Mouse (Mus musculus) heart, adult 2 months (tissue): ENCODE measurements at regions not wholly inside any gene's neighbourhood (a gene's known extent, or its start where the extent isn't known, plus 50 kb on each side); places are given as distances from the start of the nearest gene placed in this dataset.

Experiments
- DNase-seq, 2 experiments: peaks; one replicate each; pipeline ENCODE4 v3.0.0; 2021
- H3K27ac ChIP-seq: fragments of 200-600 bp; 2 replicates; pipeline ENCODE4 v1.8.1; 2022
- H3K27me3 ChIP-seq: fragments of 200-500 bp; 2 replicates; pipeline ENCODE4 v1.6.1; 2012; ENCODE audit warnings: mild to moderate bottlenecking, low read length, inconsistent platforms, mixed read lengths; ENCODE audit not compliant: control insufficient read depth, insufficient read depth
- H3K36me3 ChIP-seq: fragments of 200-500 bp; 2 replicates; pipeline ENCODE4 v1.6.1; 2012; ENCODE audit warnings: low read length, inconsistent platforms; ENCODE audit not compliant: control insufficient read depth, insufficient read depth
- H3K4me1 ChIP-seq: fragments of 200-500 bp; 2 replicates; pipeline ENCODE4 v1.6.1; 2011; ENCODE audit warnings: low read length; ENCODE audit not compliant: control insufficient read depth, insufficient read depth
- H3K4me3 ChIP-seq: fragments of 200-600 bp; 2 replicates; pipeline ENCODE4 v1.8.1; 2022
- H3K79me2 ChIP-seq: fragments of 200-500 bp; replicated peaks from 2 replicates; pipeline ENCODE4 v1.6.1; 2012; ENCODE audit warnings: mild to moderate bottlenecking, inconsistent platforms, low read length, moderate library complexity, mixed read lengths; ENCODE audit not compliant: control insufficient read depth, insufficient read depth
- H3K9ac ChIP-seq: fragments of 200-500 bp; 2 replicates; pipeline ENCODE4 v1.6.1; 2012; ENCODE audit warnings: low read depth, mild to moderate bottlenecking, control low read depth, inconsistent platforms, low read length, mixed read lengths
- CTCF ChIP-seq: fragments of 200-600 bp; IDR thresholded peaks from 2 replicates; pipeline ENCODE4 v1.8.1; 2022; ENCODE audit warnings: antibody characterized with exemption, mild to moderate bottlenecking, moderate library complexity
- EP300 ChIP-seq: fragments of 200-500 bp; IDR thresholded peaks from 2 replicates; pipeline ENCODE4 v1.6.1; 2011; ENCODE audit warnings: low read depth, low read length, control low read depth; ENCODE audit not compliant: insufficient read depth
- POLR2A ChIP-seq: fragments of 200-500 bp; IDR thresholded peaks from 2 replicates; pipeline ENCODE4 v1.6.1; 2011; ENCODE audit warnings: mild to moderate bottlenecking, low read depth, low read length, control low read depth; ENCODE audit not compliant: insufficient read depth
- WGBS: fragments of 180-500 bp; shearing (Covaris S2); methylation state at CpG from one replicate; pipeline ENCODE4 v1.1.7; 2018; 5-methylcytosine and 5-hydroxymethylcytosine counted together
- intact Hi-C: fragments of 180-260 bp; cut with DNase I; formaldehyde crosslinking; loops from one replicate; pipeline ENCODE4 v1.15.1; 2025

DNA sequence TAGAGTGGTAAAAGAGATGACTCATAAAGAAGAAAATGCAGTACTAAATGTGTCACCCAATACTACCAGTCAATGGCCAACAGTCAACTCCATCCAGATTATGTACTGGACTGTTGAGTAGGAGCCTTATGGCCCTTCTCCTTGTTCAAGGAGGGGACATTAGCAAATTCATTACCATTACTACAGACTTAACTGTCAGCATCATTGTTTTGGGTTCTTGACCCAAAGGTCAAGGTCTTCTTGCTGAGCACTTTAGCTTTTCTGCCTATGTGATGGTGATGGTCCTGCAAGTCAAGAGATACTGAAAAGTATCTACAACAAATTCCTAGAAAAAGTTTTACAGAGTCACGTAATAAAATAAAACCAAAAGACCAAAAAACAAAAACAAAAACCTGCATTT is 1251.4 kb downstream of the Gm37988 start:
- H3K4me1 ChIP-seq, result no peaks in the 10 kb centered on the region
- H3K79me2 ChIP-seq, result no peaks in the 10 kb centered on the region
- 71% methylated on average over 1 of the region's 1 CpGs for WGBS
- H3K27me3 ChIP-seq, result no peaks in the 10 kb centered on the region
- H3K9ac ChIP-seq, result no peak overlapping the region
- H3K36me3 ChIP-seq, result no peaks in the 10 kb centered on the region
- DNase-seq, result no peak
- no peak overlapping the region for H3K4me3 ChIP-seq
- intact Hi-C loops, result no loop called here
- no peak overlapping the region for H3K27ac ChIP-seq
- TF ChIP-seq CTCF, result no peak
- TF ChIP-seq EP300, result no peak
- TF ChIP-seq POLR2A, result no peak

DNA sequence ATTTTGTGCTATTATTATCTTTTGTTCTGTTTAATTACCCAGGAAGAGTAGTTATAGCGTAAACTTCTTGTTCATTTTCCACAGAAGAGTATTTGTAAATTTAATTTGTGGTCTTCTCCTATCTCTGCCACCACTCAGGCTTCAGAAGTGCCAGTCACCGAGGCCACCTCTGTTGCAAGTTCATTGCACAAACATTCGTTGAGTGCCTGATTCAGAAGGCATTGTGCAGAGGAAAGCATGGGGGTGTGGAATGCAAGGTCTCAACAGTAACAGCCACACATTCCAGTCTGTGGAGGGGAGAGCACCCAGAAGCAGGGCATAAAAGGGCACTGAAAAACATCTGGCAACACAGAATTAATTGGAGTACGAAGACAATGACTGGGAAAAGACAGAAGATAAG is 1268.9 kb downstream of the Gm37988 start:
- no peaks in the 10 kb centered on the region for H3K36me3 ChIP-seq
- intact Hi-C loops, result no loop called here
- 20% methylated on average over 4 of the region's 4 CpGs for WGBS
- no peak for DNase-seq
- H3K4me3 ChIP-seq, result no peak overlapping the region
- H3K27me3 ChIP-seq, result no peaks in the 10 kb centered on the region
- TF ChIP-seq CTCF, result no peak
- no peak for TF ChIP-seq EP300
- TF ChIP-seq POLR2A, result no peak
- no peak overlapping the region for H3K27ac ChIP-seq
- H3K9ac ChIP-seq, result no peak overlapping the region
- no peaks in the 10 kb centered on the region for H3K4me1 ChIP-seq
- H3K79me2 ChIP-seq, result no peaks in the 10 kb centered on the region

DNA sequence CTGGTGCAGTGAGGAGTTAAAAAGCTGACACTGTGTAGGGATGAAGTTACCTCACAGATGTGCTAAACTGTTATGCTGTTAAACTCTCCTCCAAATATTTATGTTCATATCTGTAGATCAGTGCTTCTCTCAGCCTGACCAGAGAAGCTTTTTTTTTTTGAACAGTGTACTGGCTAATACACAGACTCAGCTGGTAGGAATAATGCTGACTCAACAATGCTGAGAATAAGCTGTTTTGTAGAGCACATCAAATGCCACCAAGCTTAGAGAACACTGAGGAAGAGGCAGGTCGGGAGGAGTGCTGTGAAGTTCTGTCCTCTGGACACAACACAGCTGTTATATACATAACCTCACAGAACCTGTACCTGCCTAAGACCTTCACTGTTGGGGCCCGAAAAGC is 1274.2 kb downstream of the Gm37988 start:
- Histone ChIP-seq H3K27ac (no peak overlapping the region), H3K9ac (no peak overlapping the region), H3K4me1 (no peaks in the 10 kb centered on the region), H3K79me2 (no peaks in the 10 kb centered on the region), H3K27me3 (no peaks in the 10 kb centered on the region), H3K4me3 (no peak overlapping the region), H3K36me3 (no peaks in the 10 kb centered on the region)
- 75% methylated on average over 2 of the region's 2 CpGs for WGBS
- intact Hi-C loops, result no loop called here
- DNase-seq, result no peak
- TF ChIP-seq CTCF (no peak), EP300 (no peak), POLR2A (no peak)

DNA sequence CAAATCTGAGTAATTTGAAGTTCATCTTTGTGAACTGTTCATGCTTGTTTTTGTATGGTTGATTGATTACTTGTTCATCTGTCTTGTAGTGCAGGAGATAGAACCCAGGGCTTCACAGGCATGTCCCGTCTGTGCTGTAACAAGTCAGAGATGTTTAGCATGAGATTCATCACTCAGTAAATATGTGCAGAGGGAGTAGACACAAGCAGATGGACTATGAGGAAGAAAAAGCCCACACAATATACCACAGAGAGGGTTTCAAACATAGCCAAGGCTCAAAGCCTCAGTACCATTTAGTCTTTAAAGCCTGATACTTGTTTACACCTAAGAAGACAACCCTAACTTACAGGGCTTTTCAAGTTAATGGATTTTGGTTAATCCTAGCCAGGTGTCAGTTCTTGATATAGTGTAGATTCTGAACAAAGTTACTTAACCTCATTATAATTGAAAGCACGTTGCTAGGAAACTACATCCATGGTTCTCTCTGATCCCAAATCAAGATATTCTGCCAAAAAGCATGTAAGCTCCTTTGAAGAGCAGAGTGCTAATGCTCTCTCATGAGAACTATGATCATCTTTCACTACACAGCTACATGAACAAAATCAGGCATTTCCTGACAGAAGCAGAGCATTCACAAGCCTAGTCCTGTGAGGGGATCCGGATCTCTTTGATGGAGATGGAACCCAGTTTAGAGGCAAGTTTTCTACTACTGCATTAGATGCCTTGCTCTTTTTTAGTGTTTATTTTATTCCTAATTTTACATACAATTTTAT is 1286.7 kb downstream of the Gm37988 start:
- 72% methylated on average over 3 of the region's 3 CpGs for WGBS
- no peak overlapping the region for H3K4me3 ChIP-seq
- no peaks in the 10 kb centered on the region for H3K27me3 ChIP-seq
- H3K9ac ChIP-seq, result no peak overlapping the region
- H3K36me3 ChIP-seq, result no peaks in the 10 kb centered on the region
- H3K27ac ChIP-seq, result no peak overlapping the region
- intact Hi-C loops, result no loop called here
- H3K4me1 ChIP-seq, result no peaks in the 10 kb centered on the region
- TF ChIP-seq POLR2A (no peak), EP300 (no peak), CTCF (no peak)
- DNase-seq, result no peak
- H3K79me2 ChIP-seq, result no peaks in the 10 kb centered on the region

DNA sequence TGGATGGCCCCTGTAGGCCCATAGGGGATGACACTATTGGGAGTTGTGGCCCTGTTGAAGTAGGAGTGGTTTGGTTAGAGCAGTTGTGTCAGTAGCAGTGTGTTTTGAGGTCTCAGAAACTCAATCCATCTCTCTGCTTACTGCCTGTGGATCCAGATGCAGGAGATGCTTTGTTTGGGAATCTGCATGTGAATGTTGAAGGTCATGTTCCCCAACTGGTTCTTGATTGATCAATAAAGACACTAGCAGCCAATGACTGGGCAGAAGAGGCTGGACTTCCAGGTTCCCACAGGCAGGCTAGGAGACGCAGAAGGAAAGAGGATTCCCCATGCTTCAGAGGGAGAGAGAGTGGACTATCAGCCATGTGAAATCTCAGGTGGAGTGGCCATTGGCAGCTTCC is 1309.9 kb downstream of the Gm37988 start:
- H3K36me3 ChIP-seq, result no peaks in the 10 kb centered on the region

DNA sequence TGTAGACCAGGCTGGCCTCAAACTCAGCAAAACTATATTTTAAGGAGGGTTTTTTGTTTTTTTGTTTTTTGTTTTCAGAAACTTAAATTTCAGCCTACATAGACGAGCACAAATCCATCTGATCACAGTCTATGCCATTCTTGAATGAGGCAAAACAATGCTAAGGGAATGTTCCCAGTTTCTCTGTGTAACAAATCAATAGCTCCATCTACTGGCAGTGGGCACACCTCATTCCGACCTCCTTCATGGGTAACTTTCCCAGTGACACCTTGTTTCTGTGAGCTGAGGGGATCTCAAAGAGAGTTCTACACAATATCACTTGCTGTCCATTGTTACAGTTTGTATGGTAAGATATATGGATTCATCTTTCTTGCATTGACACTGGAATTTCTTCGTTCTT is 1327.4 kb downstream of the Gm37988 start:
- no peak for DNase-seq
- Histone ChIP-seq H3K36me3 (no peaks in the 10 kb centered on the region), H3K27ac (no peak overlapping the region), H3K4me1 (no peaks in the 10 kb centered on the region), H3K9ac (no peak overlapping the region), H3K27me3 (no peaks in the 10 kb centered on the region), H3K79me2 (no peaks in the 10 kb centered on the region), H3K4me3 (no peak overlapping the region)
- TF ChIP-seq POLR2A, result no peak
- TF ChIP-seq EP300, result no peak
- TF ChIP-seq CTCF, result peak; percentile 42
- intact Hi-C loops, result no loop called here
- 15% methylated on average over 3 of the region's 3 CpGs for WGBS

More for the DNA sequence above, 1309.9 kb downstream of the Gm37988 start:
- no peak for DNase-seq
- no peak overlapping the region for H3K9ac ChIP-seq
- intact Hi-C loops, result no loop called here
- WGBS, result 65% methylated on average over 1 of the region's 1 CpGs
- TF ChIP-seq POLR2A (no peak), EP300 (no peak), CTCF (no peak)
- no peak overlapping the region for H3K4me3 ChIP-seq
- H3K27ac ChIP-seq, result no peak overlapping the region
- no peaks in the 10 kb centered on the region for H3K27me3 ChIP-seq
- H3K79me2 ChIP-seq, result no peaks in the 10 kb centered on the region
- no peaks in the 10 kb centered on the region for H3K4me1 ChIP-seq
